Mouse (Mus musculus): ENCODE results near the gene Nudt12. TPM values are rescaled to one million over a fixed set of nuclear protein-coding genes. Genes with fewer than 3 reads are reported as not detected.

Nudt12 gene
- polyA plus RNA-seq (2012; fragmentation: generic; extraction: Trizol), result 0.32 TPM
- long read RNA-seq, experiment 1, result 0 reads
- long read RNA-seq, experiment 2, full-length matches to known transcripts, result 7 of 7 reads
- long read RNA-seq, experiment 2, partial matches to known transcripts, result 0 of 7 reads
- long read RNA-seq, experiment 2, other reads (novel, unspliced or antisense), result 0 of 7 reads

DNA sequence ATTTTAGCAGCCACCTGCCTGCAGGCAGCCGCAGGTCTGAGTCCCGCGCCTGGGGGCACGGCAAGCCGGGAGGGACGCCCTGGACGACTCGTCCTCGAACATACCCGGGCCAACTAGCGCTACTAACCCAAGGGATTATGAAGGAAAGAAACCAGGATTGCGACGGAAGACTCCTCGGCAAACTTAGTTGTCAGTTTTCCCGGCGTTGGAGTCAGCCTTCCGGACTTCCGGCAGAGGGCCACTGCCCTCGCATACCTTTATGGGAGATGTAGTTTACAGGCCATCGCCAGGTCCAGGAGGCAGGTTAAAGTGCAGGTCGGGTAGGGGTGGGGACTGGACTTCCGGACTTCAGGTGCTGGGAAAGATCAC lies at the start of gene Nudt12:
Gene Nudt12 (minus strand): TSS at position 282 of the 369 bp plus-strand sequence.
- no peaks in the 10 kb centered on the region for H3K79me3 ChIP-seq (ENCODE audit: low read depth)
- no peak for TF ChIP-seq MYOD1 (IDR thresholded peaks at IDR 0.05; ENCODE audit: control insufficient read depth, insufficient read length, low read depth)
- TF ChIP-seq USF1 (IDR thresholded peaks at IDR 0.05; ENCODE audit: low read depth), result no peak
- no peak for TF ChIP-seq FOSL1 (IDR thresholded peaks at IDR 0.05; ENCODE audit: insufficient read depth, low read length, poor library complexity, severe bottlenecking)
- no peak for TF ChIP-seq CEBPB (IDR thresholded peaks at IDR 0.05; ENCODE audit: low read depth)
- no peak for TF ChIP-seq CTCF (IDR thresholded peaks at IDR 0.05; ENCODE audit: control insufficient read depth, insufficient read depth, insufficient read length)
- TF ChIP-seq MAX (IDR thresholded peaks at IDR 0.05), result no peak
- no peak for TF ChIP-seq MYOG (IDR thresholded peaks at IDR 0.05; ENCODE audit: control insufficient read depth, extremely low read depth, insufficient read length)
- H3K36me3 ChIP-seq (ENCODE audit: control insufficient read depth, insufficient read depth), result no peaks in the 10 kb centered on the region
- H3K27me3 ChIP-seq (ENCODE audit: control insufficient read depth, insufficient read depth, insufficient read length), result no peaks in the 10 kb centered on the region
- H3K79me2 ChIP-seq (ENCODE audit: control insufficient read depth, insufficient read depth), result no peaks in the 10 kb centered on the region
- H3ac ChIP-seq (ENCODE audit: control insufficient read depth, insufficient read length, low read depth), result peak within 1 kb of the TSS; percentile 73
- H3K4me3 ChIP-seq (ENCODE audit: insufficient read depth, poor library complexity, severe bottlenecking), result peak within 1 kb of the TSS; percentile 18

DNA sequence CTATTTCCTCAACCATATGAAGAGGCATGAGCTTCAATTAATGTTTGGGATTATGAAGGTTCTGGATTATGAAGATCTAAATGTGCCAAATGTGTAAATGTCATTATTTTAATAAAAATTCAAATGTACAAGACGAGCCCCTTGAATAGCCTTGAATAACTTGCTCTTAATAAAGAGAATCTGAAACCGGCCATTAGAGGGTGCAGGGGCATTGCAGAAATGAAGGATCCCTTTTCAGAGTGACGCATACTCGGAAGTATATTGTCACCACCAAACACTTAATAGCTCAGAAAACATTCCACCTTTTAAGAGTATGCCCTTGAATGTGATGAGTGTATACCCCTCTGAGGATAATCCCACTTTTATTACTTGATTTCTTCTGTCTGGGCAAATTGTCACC lies 40.1 kb upstream of the Nudt12 start:
- Histone ChIP-seq H3K27me3 (ENCODE audit: control insufficient read depth, insufficient read depth, insufficient read length) (no peaks in the 10 kb centered on the region), H3K79me3 (ENCODE audit: low read depth) (no peaks in the 10 kb centered on the region), H3ac (ENCODE audit: control insufficient read depth, insufficient read length, low read depth) (no peak overlapping the region), H3K4me3 (ENCODE audit: insufficient read depth, poor library complexity, severe bottlenecking) (no peak overlapping the region), H3K36me3 (ENCODE audit: control insufficient read depth, insufficient read depth) (no peaks in the 10 kb centered on the region), H3K79me2 (ENCODE audit: control insufficient read depth, insufficient read depth) (no peaks in the 10 kb centered on the region)
- TF ChIP-seq CTCF (IDR thresholded peaks at IDR 0.05; ENCODE audit: control insufficient read depth, insufficient read depth, insufficient read length) (no peak), FOSL1 (IDR thresholded peaks at IDR 0.05; ENCODE audit: insufficient read depth, low read length, poor library complexity, severe bottlenecking) (no peak), MYOG (IDR thresholded peaks at IDR 0.05; ENCODE audit: control insufficient read depth, extremely low read depth, insufficient read length) (no peak)

DNA sequence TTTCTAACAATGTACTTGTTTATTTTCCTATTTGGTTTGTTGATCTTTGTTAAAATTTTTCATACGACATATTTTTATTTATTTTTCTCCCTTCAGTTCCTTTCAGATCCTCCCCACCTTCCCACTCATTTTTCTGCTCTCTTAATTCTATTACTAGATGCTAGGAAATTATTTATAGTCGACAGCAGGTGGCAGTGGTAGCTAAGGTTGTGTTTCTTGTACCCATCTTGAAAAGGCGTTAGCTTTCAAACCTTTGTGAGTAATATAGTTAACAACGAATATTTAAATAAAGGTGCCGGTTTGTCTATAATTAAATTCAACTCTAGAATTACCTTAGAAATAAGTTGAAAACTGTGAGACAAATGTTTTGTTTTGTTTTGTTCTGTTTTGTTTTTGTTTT lies 26.6 kb upstream of the Nudt12 start:
- TF ChIP-seq MYOG (IDR thresholded peaks at IDR 0.05; ENCODE audit: control insufficient read depth, extremely low read depth, insufficient read length) (no peak), CTCF (IDR thresholded peaks at IDR 0.05; ENCODE audit: control insufficient read depth, insufficient read depth, insufficient read length) (no peak)
- no peaks in the 10 kb centered on the region for H3K36me3 ChIP-seq (ENCODE audit: control insufficient read depth, insufficient read depth)
- no peak overlapping the region for H3ac ChIP-seq (ENCODE audit: control insufficient read depth, insufficient read length, low read depth)
- no peaks in the 10 kb centered on the region for H3K79me3 ChIP-seq (ENCODE audit: low read depth)
- no peaks in the 10 kb centered on the region for H3K79me2 ChIP-seq (ENCODE audit: control insufficient read depth, insufficient read depth)
- H3K4me3 ChIP-seq (ENCODE audit: insufficient read depth, poor library complexity, severe bottlenecking), result no peak overlapping the region
- H3K27me3 ChIP-seq (ENCODE audit: control insufficient read depth, insufficient read depth, insufficient read length), result no peaks in the 10 kb centered on the region

DNA sequence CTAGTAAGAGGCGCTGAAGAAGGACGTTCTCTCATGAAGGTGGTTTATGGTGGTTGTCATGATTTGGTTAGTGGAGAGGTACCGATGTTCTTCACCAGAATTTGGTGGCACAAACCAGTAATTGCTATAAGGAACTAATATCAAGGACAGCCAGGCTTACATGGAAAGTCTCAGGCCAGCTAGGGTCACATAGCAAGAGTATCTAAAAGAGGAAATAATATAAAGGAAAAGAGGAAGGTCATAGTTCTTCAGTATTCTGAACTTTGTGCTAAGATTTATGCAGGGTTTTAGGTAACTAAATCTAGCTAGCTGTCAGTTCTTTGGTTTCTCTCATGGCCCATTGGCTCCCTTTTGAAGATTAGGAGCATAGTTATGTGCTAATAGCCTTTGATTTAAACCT lies 20.3 kb upstream of the Nudt12 start:
- H3K27me3 ChIP-seq (ENCODE audit: control insufficient read depth, insufficient read depth, insufficient read length), result no peaks in the 10 kb centered on the region
- H3K4me3 ChIP-seq (ENCODE audit: insufficient read depth, poor library complexity, severe bottlenecking), result no peak overlapping the region
- no peak for TF ChIP-seq FOSL1 (IDR thresholded peaks at IDR 0.05; ENCODE audit: insufficient read depth, low read length, poor library complexity, severe bottlenecking)
- no peak for TF ChIP-seq MYOG (IDR thresholded peaks at IDR 0.05; ENCODE audit: control insufficient read depth, extremely low read depth, insufficient read length)
- TF ChIP-seq USF1 (IDR thresholded peaks at IDR 0.05; ENCODE audit: low read depth), result no peak
- H3ac ChIP-seq (ENCODE audit: control insufficient read depth, insufficient read length, low read depth), result no peak overlapping the region
- no peaks in the 10 kb centered on the region for H3K36me3 ChIP-seq (ENCODE audit: control insufficient read depth, insufficient read depth)
- no peaks in the 10 kb centered on the region for H3K79me3 ChIP-seq (ENCODE audit: low read depth)
- no peaks in the 10 kb centered on the region for H3K79me2 ChIP-seq (ENCODE audit: control insufficient read depth, insufficient read depth)

DNA sequence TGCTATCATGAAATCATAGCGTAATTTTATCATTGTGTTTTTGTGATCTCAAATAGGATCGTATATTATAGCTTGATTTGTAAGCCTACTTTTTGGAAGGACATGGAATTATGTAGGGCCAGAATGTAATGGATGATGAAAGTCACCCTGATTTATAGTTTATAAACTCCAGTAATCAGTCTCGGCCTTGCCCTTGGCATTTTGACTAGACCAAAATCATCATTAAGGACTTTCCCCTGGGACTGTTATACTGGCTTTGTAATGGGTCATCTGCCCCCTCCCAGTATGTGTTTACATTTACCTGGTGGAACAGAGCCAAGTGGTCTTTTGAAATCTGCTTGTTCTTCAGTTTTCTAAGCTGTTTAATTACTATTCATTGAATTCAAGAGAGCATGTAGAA lies 13.2 kb upstream of the Nudt12 start:
- Histone ChIP-seq H3ac (ENCODE audit: control insufficient read depth, insufficient read length, low read depth) (no peak overlapping the region), H3K79me3 (ENCODE audit: low read depth) (no peaks in the 10 kb centered on the region)
- TF ChIP-seq MAX (IDR thresholded peaks at IDR 0.05) (no peak), CTCF (IDR thresholded peaks at IDR 0.05; ENCODE audit: control insufficient read depth, insufficient read depth, insufficient read length) (no peak), MYOD1 (IDR thresholded peaks at IDR 0.05; ENCODE audit: control insufficient read depth, insufficient read length, low read depth) (no peak), CEBPB (IDR thresholded peaks at IDR 0.05; ENCODE audit: low read depth) (no peak), MYOG (IDR thresholded peaks at IDR 0.05; ENCODE audit: control insufficient read depth, extremely low read depth, insufficient read length) (no peak), USF1 (IDR thresholded peaks at IDR 0.05; ENCODE audit: low read depth) (no peak), FOSL1 (IDR thresholded peaks at IDR 0.05; ENCODE audit: insufficient read depth, low read length, poor library complexity, severe bottlenecking) (no peak)

DNA sequence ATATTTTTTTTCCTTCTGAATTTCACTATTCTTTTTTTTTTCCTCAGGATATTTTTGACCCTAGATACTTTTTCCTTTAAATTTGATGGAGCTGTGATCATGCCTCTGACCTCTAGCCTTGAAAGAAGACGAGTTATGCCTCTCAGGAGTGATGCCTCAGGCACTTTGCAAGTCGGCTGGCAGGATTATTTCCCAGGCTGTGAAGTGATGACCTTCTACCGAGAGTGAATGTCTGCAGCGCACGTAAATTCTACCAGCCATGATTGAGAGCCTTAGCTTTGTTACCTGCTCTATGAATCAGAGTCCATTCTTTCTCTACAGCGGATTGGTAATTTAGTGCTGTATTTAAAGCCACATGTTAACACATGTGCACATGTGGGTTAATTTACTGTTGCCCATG lies 11.3 kb upstream of the Nudt12 start:
- TF ChIP-seq MYOG (IDR thresholded peaks at IDR 0.05; ENCODE audit: control insufficient read depth, extremely low read depth, insufficient read length) (no peak), CTCF (IDR thresholded peaks at IDR 0.05; ENCODE audit: control insufficient read depth, insufficient read depth, insufficient read length) (no peak), USF1 (IDR thresholded peaks at IDR 0.05; ENCODE audit: low read depth) (no peak), FOSL1 (IDR thresholded peaks at IDR 0.05; ENCODE audit: insufficient read depth, low read length, poor library complexity, severe bottlenecking) (no peak), MAX (IDR thresholded peaks at IDR 0.05) (no peak), CEBPB (IDR thresholded peaks at IDR 0.05; ENCODE audit: low read depth) (no peak), MYOD1 (IDR thresholded peaks at IDR 0.05; ENCODE audit: control insufficient read depth, insufficient read length, low read depth) (no peak)
- H3K79me3 ChIP-seq (ENCODE audit: low read depth), result no peaks in the 10 kb centered on the region
- no peaks in the 10 kb centered on the region for H3K79me2 ChIP-seq (ENCODE audit: control insufficient read depth, insufficient read depth)
- H3K4me3 ChIP-seq (ENCODE audit: insufficient read depth, poor library complexity, severe bottlenecking), result no peak overlapping the region
- H3ac ChIP-seq (ENCODE audit: control insufficient read depth, insufficient read length, low read depth), result no peak overlapping the region
- no peaks in the 10 kb centered on the region for H3K36me3 ChIP-seq (ENCODE audit: control insufficient read depth, insufficient read depth)
- no peaks in the 10 kb centered on the region for H3K27me3 ChIP-seq (ENCODE audit: control insufficient read depth, insufficient read depth, insufficient read length)

More for the DNA sequence above, 13.2 kb upstream of the Nudt12 start:
- H3K36me3 ChIP-seq (ENCODE audit: control insufficient read depth, insufficient read depth), result no peaks in the 10 kb centered on the region
- no peaks in the 10 kb centered on the region for H3K27me3 ChIP-seq (ENCODE audit: control insufficient read depth, insufficient read depth, insufficient read length)
- H3K4me3 ChIP-seq (ENCODE audit: insufficient read depth, poor library complexity, severe bottlenecking), result no peak overlapping the region
- no peaks in the 10 kb centered on the region for H3K79me2 ChIP-seq (ENCODE audit: control insufficient read depth, insufficient read depth)

Measured in C2C12 (cell line).